Mouse (Mus musculus) erythroblast, embryonic 14.5 days (primary cell): ENCODE data around the gene Rtp4. TPM values are rescaled to one million over a fixed set of nuclear protein-coding genes. Genes with fewer than 3 reads are reported as not detected.

Experiments
- H3K27me3 ChIP-seq: 2 replicates; pipeline ENCODE4 v1.6.1; 2012; ENCODE audit warnings: inconsistent platforms; ENCODE audit not compliant: control insufficient read depth
- H3K36me3 ChIP-seq: 2 replicates; pipeline ENCODE4 v1.6.1; 2012; ENCODE audit warnings: mild to moderate bottlenecking, inconsistent platforms; ENCODE audit not compliant: control insufficient read depth
- H3K4me1 ChIP-seq: 2 replicates; pipeline ENCODE4 v1.6.1; 2012; ENCODE audit warnings: inconsistent platforms; ENCODE audit not compliant: control insufficient read depth
- H3K4me3 ChIP-seq: replicated peaks from 2 replicates; pipeline ENCODE3; 2012; ENCODE audit warnings: moderate library complexity, mild to moderate bottlenecking, inconsistent platforms
- H3K9me3 ChIP-seq: 2 replicates; pipeline ENCODE4 v1.6.1; 2012; ENCODE audit warnings: low read length, inconsistent platforms, mixed read lengths; ENCODE audit not compliant: control insufficient read depth
- GATA1 ChIP-seq: IDR thresholded peaks from 2 replicates; pipeline ENCODE4 v1.6.1; 2012; ENCODE audit warnings: low read length, inconsistent platforms, mixed read lengths
- TAL1 ChIP-seq: IDR thresholded peaks from 3 replicates; pipeline ENCODE4 v1.6.1; 2012; ENCODE audit warnings: low read length, inconsistent platforms, mixed read lengths
- polyA plus RNA-seq: library from polyadenylated mRNA; stranded (reverse); fragments of >175 nt; gene quantifications from 2 replicates; pipeline ENCODE4 v1.2.3, GENCODE M21; 2012

The Rtp4 gene
- polyA plus RNA-seq, 1 experiment, result 0.02 TPM

DNA sequence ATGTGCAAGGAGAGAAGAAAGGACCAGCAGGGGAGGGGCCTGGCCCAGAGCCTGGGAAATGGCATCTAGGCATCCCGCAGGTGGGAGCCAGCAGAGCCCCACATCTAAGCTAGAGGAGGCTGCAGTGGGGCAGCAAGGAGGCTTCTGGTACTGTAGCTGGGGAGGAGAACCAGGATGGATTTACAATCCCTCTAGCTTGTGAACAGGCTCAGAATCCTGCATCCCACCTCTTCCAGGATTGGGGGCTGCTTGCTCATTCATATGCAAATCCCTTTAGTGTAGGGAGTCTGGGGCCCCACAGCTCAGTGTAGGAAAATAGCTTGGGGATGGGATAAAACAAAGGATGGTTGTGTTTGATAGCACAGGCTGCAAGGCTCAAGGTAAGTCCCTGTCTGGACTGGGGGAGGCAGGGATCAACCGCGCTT, 15.8 kb upstream of the Rtp4 start:
- H3K36me3 ChIP-seq, result no peaks in the 10 kb centered on the region; the same call in 1 of the 2 replicates
- H3K9me3 ChIP-seq, result no peaks in the 10 kb centered on the region
- no peak overlapping the region for H3K4me3 ChIP-seq
- no peaks in the 10 kb centered on the region for H3K27me3 ChIP-seq
- TF ChIP-seq TAL1, result no peak
- TF ChIP-seq GATA1, result no peak
- H3K4me1 ChIP-seq, result peaks cover 29% of the 10 kb centered on the region

DNA sequence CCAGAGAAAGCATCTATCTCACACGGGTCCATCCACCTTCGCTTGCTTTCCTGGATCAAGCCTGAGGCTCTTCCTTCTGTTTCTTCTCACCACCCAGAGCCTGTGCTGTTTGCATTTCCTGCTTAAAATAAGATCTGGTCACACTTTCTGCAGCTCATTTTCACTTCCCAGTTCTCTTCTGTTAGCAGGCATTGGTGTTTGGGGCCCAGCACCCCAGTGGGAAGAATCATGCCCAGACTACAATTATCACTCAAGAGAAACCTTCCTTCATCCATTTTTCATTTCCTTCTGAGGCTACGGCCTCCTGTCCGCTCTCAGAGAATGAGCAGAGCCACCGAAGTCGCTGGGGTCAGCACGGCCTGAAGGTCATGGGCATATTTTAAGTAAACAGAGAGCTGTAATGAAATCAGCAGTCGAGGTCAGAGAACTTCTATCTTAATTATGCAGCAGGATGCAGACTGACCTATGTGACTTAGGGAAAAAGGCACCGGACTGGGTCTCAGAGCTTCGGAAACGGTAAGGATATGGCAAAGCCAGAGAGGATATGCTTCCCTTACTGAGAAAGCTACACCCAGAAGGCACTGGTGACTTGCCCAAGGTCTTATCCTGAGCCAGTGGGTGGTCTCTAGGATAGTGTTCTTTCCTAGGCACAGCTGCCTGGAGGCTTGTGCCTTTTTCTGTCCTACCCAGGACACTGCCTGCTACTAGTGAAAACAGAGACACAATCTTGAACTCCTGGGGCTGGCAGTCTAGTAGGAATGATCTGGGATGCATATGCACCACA, 14.0 kb upstream of the Rtp4 start:
- Histone ChIP-seq H3K4me3 (no peak overlapping the region), H3K9me3 (no peaks in the 10 kb centered on the region), H3K4me1 (peaks cover 12% of the 10 kb centered on the region), H3K27me3 (no peaks in the 10 kb centered on the region), H3K36me3 (no peaks in the 10 kb centered on the region; the same call in 1 of the 2 replicates)
- no peak for TF ChIP-seq TAL1

DNA sequence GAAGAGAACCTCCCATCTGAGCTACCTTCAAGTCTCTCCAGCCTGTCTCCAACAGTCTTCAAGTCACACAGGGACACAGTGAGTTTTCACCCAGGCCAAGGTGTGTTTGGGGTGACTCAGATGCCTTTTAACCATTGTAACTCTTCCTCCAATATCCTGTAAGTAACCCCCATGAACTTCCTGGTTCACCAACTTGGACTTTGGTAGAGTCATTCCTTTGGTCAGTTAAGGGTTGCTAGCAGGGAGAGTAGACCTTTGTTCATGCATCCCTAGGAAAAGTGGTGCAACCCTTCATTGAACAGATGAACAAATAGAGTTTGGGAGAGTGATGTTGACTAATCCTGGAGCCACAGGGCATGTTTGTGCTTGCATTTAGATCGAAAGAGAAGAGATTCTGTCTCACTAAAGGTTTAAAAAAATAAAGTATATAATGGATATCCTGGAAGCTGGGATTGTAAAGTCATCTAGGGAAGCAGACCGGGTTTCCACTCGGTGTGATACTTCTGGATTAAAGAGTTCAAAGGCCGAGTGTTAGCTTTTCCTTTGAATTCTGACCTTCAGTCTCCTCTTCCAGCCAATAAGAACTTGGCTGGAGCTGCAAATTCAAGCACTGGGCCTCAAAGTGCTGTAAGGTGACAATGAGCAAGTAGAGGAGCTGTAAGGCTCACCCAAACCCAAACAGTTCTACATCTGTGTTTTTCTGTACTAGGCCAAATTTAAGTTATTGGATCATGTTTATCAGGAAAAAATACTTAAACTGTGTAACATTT, 8.7 kb upstream of the Rtp4 start:
- Histone ChIP-seq H3K36me3 (no peaks in the 10 kb centered on the region; the same call in 1 of the 2 replicates), H3K27me3 (no peaks in the 10 kb centered on the region), H3K9me3 (no peaks in the 10 kb centered on the region), H3K4me1 (no peaks in the 10 kb centered on the region), H3K4me3 (no peak overlapping the region)
- no peak for TF ChIP-seq GATA1
- TF ChIP-seq TAL1, result no peak

DNA sequence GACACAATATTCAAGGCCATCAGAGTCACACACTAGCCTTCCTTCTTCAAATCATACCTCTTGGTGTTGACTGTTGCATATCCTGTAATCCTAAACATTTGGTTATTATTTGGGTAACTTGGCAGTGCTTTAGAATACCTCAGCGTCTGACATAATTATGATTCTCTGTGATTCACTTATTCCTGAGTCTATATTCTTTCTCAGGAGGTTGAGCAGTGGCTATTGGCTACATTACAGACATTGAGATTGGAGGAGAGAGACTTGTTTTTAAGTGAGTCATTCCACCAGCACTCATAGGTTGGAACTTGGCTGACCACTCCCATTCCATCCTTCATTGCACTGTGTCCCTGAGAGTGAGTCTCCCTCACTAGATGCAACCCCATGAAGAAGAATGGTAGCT, 6.7 kb upstream of the Rtp4 start:
- no peaks in the 10 kb centered on the region for H3K9me3 ChIP-seq
- no peak overlapping the region for H3K4me3 ChIP-seq
- no peaks in the 10 kb centered on the region for H3K4me1 ChIP-seq
- H3K27me3 ChIP-seq, result no peaks in the 10 kb centered on the region
- TF ChIP-seq GATA1 (no peak), TAL1 (no peak)
- H3K36me3 ChIP-seq, result no peaks in the 10 kb centered on the region; the same call in 1 of the 2 replicates

DNA sequence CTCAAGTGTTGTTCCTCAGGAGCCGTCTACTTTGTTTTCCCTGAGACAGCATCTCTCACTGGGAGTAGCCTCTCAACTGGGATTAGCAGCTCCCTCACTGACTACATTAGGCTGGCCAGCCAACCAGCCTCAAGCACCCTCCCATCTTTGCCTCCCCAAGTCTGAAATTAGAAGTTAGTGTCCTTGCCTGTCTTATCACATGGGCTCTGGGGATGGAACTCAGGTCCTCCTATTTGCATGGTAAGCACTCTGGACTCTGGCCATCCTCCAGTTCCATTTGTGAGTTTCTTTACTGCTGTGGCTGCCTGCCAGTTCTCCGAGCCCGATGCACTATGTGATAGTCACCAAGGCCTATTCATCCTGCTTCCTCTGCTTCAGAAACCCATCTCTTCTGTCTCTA, 4.3 kb upstream of the Rtp4 start:
- Histone ChIP-seq H3K36me3 (no peaks in the 10 kb centered on the region; the same call in 1 of the 2 replicates), H3K4me3 (no peak overlapping the region), H3K9me3 (no peaks in the 10 kb centered on the region), H3K27me3 (peaks cover 4% of the 10 kb centered on the region; the same call in 1 of the 2 replicates), H3K4me1 (no peaks in the 10 kb centered on the region)
- TF ChIP-seq TAL1 (no peak), GATA1 (no peak)

DNA sequence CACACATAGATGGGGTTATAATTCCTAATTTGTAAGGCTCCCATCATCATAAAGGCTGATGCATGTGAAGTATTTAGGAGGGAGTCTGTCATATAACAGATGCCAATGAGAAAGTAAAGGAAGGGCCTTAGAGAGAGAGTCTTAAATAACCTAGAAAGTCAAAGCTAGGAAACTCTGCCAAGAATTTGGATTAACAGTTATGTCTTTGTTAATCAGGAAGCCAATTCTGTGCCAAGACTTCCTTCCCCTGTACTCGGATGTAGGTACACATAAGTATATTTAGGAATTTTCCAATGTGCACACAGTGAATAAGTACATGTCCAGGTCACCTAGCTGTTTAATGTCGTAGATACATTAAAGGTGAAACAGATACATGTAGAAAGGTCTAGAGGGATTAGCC, 3.5 kb upstream of the Rtp4 start:
- no peak for TF ChIP-seq TAL1
- no peak for TF ChIP-seq GATA1
- Histone ChIP-seq H3K27me3 (peaks cover 4% of the 10 kb centered on the region; the same call in 1 of the 2 replicates), H3K4me1 (no peaks in the 10 kb centered on the region)

DNA sequence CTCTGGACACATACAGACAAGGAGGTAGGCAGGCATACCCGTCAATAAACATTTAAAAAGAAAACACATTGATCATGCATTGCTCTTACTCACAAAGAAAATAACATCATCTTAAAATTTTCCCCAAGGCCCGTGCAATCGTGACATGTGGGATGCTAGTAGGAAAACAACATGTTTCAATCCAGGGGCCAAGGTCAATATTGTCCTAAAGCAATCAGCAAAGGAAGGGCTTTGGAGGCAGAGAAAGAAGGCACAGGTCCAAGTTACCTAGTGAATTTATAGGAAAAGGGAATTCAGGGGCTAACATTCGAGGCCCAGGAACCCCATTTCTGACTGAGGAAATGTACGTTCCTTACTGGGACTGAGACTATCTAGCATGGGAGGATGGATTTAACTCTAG, 2.9 kb upstream of the Rtp4 start:
- Histone ChIP-seq H3K4me1 (no peaks in the 10 kb centered on the region), H3K27me3 (peaks cover 4% of the 10 kb centered on the region; the same call in 1 of the 2 replicates), H3K4me3 (no peak overlapping the region), H3K36me3 (no peaks in the 10 kb centered on the region; the same call in 1 of the 2 replicates), H3K9me3 (no peaks in the 10 kb centered on the region)
- TF ChIP-seq GATA1, result no peak
- no peak for TF ChIP-seq TAL1

More for the DNA sequence above, 3.5 kb upstream of the Rtp4 start:
- Histone ChIP-seq H3K9me3 (no peaks in the 10 kb centered on the region), H3K36me3 (no peaks in the 10 kb centered on the region; the same call in 1 of the 2 replicates), H3K4me3 (no peak overlapping the region)

DNA sequence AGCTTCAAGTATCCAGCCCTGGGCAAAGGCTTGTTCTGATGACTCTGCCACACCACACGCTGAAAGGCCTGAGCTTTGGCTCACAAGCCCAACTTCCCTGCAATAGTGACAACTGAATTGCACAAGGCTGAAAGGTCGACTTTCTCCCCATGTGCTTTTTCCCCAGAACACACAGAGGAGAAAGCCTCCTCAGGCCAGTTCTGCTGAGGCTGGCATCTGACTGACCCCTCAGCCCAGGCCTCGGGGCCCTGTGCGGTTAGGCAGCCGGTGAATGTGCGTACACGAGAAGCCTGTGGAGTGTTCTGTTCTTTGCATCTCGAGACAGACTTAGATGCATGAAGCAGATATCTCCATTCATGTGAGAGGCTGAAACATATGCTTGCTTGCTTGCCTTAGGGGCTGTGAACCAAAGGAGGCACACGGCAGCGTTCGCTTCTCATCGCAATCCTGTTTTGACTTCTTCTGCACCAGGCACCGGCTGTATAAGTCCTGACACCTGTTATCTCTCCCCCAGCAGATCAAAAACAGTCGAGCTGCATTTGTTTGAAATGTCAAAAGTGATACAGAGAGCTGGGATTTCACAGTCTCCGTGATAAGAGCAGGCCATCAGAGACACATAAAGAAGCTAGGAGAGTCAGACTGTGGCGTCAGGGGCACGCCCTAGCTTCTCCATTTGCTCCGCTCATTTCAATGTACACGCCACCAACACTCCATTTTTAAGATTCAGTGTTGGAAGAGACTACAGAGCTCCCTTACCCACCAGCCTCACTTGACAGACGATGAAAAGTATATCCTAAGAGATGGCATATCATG, 2.1 kb upstream of the Rtp4 start:
- Histone ChIP-seq H3K4me1 (no peaks in the 10 kb centered on the region), H3K9me3 (no peaks in the 10 kb centered on the region), H3K36me3 (no peaks in the 10 kb centered on the region; the same call in 1 of the 2 replicates), H3K4me3 (no peak overlapping the region), H3K27me3 (peaks cover 4% of the 10 kb centered on the region; the same call in 1 of the 2 replicates)
- TF ChIP-seq TAL1 (no peak), GATA1 (no peak)
